Mouse (Mus musculus) embryonic facial prominence, embryonic 14.5 days (tissue): Measurements from ENCODE around the gene Fstl1. TPM values are rescaled to one million over a fixed set of nuclear protein-coding genes. Genes with fewer than 3 reads are reported as not detected.

Experiments used
- ATAC-seq: fragments of 200-750 bp; cut with Nextera tagmentation; 2 replicates; pipeline ENCODE4 v1.8.0; 2017; ENCODE audit warnings: low read depth, moderate number of reproducible peaks, moderate TSS enrichment
- DNase-seq: peaks from one replicate; pipeline ENCODE4 v3.0.0-alpha.2; 2015; ENCODE audit warnings: low spot score
- H3K27ac ChIP-seq: fragments of 300-500 bp; sonication (generic); replicated peaks from 2 replicates; pipeline ENCODE4 v1.5.1; 2014; ENCODE audit warnings: low read depth, mild to moderate bottlenecking, low read length, moderate library complexity
- H3K27me3 ChIP-seq: fragments of 300-500 bp; sonication (generic); replicated peaks from 2 replicates; pipeline ENCODE4 v1.6.1; 2014; ENCODE audit warnings: low read length; ENCODE audit not compliant: control insufficient read depth, insufficient read depth
- H3K36me3 ChIP-seq: fragments of 300-500 bp; sonication (generic); 2 replicates; pipeline ENCODE4 v1.6.1; 2014; ENCODE audit warnings: low read length, mixed read lengths; ENCODE audit not compliant: control insufficient read depth, insufficient read depth
- H3K4me1 ChIP-seq: fragments of 300-500 bp; sonication (generic); 2 replicates; pipeline ENCODE4 v1.6.1; 2014; ENCODE audit warnings: antibody characterized with exemption, low read length; ENCODE audit not compliant: control insufficient read depth, insufficient read depth
- H3K4me2 ChIP-seq: fragments of 300-500 bp; sonication (generic); 2 replicates; pipeline ENCODE4 v1.6.1; 2014; ENCODE audit warnings: low read depth, mild to moderate bottlenecking, low read length, moderate library complexity, mixed read lengths
- H3K4me3 ChIP-seq: fragments of 300-500 bp; sonication (generic); 2 replicates; pipeline ENCODE4 v1.5.1; 2014; ENCODE audit warnings: low read depth, mild to moderate bottlenecking, low read length
- H3K9ac ChIP-seq: fragments of 300-500 bp; sonication (generic); 2 replicates; pipeline ENCODE4 v1.6.1; 2014; ENCODE audit warnings: low read depth, mild to moderate bottlenecking, low read length, moderate library complexity, mixed read lengths
- H3K9me3 ChIP-seq: fragments of 300-500 bp; sonication (generic); 2 replicates; pipeline ENCODE4 v1.6.1; 2016; ENCODE audit warnings: low read length; ENCODE audit not compliant: control insufficient read depth
- WGBS: fragments of 180-500 bp; shearing (Covaris S2); extraction: QIAGEN DNeasy Blood & Tissue Kit; methylation state at CpG from one replicate; pipeline ENCODE4 v1.1.7; 2014; 5-methylcytosine and 5-hydroxymethylcytosine counted together
- polyA plus RNA-seq: library from polyadenylated mRNA; unstranded; fragments of >200 nt; fragmentation: Nextera tagmentation; extraction: Ambion mirVana; gene quantifications from 2 replicates; pipeline ENCODE4 v1.2.1, GENCODE M21; 2014

Fstl1 gene
- polyA plus RNA-seq, 1 experiment from 2014 or later: 833 TPM

GRCm38 (mm10) chr16:37807269-37807668 lies 30.6 kb downstream of the Fstl1 start:
- 0 out of 2 replicates have a peak, but pooled peaks have one; percentile 35 for ATAC-seq
- Histone ChIP-seq H3K36me3 (peaks cover 46% of the 10 kb centered on the region), H3K27ac (peak overlapping the region; percentile 65), H3K4me3 (no peak overlapping the region), H3K9ac (no peak overlapping the region), H3K9me3 (no peaks in the 10 kb centered on the region), H3K4me2 (no peak overlapping the region), H3K27me3 (no peaks in the 10 kb centered on the region), H3K4me1 (peaks cover 46% of the 10 kb centered on the region)
- DNase-seq: peak; percentile 58
- 42% methylated on average over 7 of the region's 8 CpGs for WGBS

GRCm38 (mm10) chr16:37808866-37809622 lies 32.4 kb downstream of the Fstl1 start:
- peak; percentile 32; the same call in 1 of the 2 replicates for ATAC-seq
- H3K4me1 ChIP-seq: peaks cover 59% of the 10 kb centered on the region

GRCm38 (mm10) chr16:37809623-37809992 lies 32.9 kb downstream of the Fstl1 start:
- WGBS: 56% methylated on average over 6 of the region's 6 CpGs
- peak overlapping the region; percentile 27 for H3K4me2 ChIP-seq

More at GRCm38 (mm10) chr16:37808866-37809622, 32.4 kb downstream of the Fstl1 start:
- peak overlapping the region; percentile 27 for H3K4me2 ChIP-seq
- no peak overlapping the region for H3K4me3 ChIP-seq
- WGBS: 29% methylated on average over 10 of the region's 10 CpGs
- H3K9me3 ChIP-seq: no peaks in the 10 kb centered on the region
- no peaks in the 10 kb centered on the region for H3K27me3 ChIP-seq
- peaks cover 32% of the 10 kb centered on the region for H3K36me3 ChIP-seq
- peak overlapping the region; percentile 83 for H3K27ac ChIP-seq
- DNase-seq: peak; percentile 89
- no peak overlapping the region for H3K9ac ChIP-seq

GRCm38 (mm10) chr16:37811874-37812273 lies 35.2 kb downstream of the Fstl1 start:
- Histone ChIP-seq H3K27me3 (no peaks in the 10 kb centered on the region), H3K9me3 (no peaks in the 10 kb centered on the region), H3K9ac (no peak overlapping the region), H3K27ac (0 out of 2 replicates have a peak overlapping the region, but pooled peaks have one; percentile 39), H3K4me2 (no peak overlapping the region), H3K4me1 (peaks cover 52% of the 10 kb centered on the region), H3K36me3 (peaks cover 34% of the 10 kb centered on the region), H3K4me3 (no peak overlapping the region)
- WGBS: 83% methylated on average over 8 of the region's 8 CpGs
- no peak for ATAC-seq
- DNase-seq: no peak

More at GRCm38 (mm10) chr16:37809623-37809992, 32.9 kb downstream of the Fstl1 start:
- no peak for ATAC-seq
- Histone ChIP-seq H3K4me3 (no peak overlapping the region), H3K36me3 (peaks cover 27% of the 10 kb centered on the region), H3K4me1 (peaks cover 62% of the 10 kb centered on the region), H3K9me3 (no peaks in the 10 kb centered on the region), H3K9ac (no peak overlapping the region), H3K27me3 (no peaks in the 10 kb centered on the region), H3K27ac (peak overlapping the region; percentile 83)
- DNase-seq: no peak

GRCm38 (mm10) chr16:37812474-37812886 lies 35.8 kb downstream of the Fstl1 start:
- peak; percentile 61 for DNase-seq
- H3K36me3 ChIP-seq: peaks cover 39% of the 10 kb centered on the region
- no peak overlapping the region for H3K4me2 ChIP-seq
- no peak overlapping the region for H3K4me3 ChIP-seq
- ATAC-seq: no peak
- H3K9ac ChIP-seq: no peak overlapping the region
- H3K9me3 ChIP-seq: no peaks in the 10 kb centered on the region
- peak overlapping the region; percentile 39; the same call in 1 of the 2 replicates for H3K27ac ChIP-seq
- H3K4me1 ChIP-seq: peaks cover 48% of the 10 kb centered on the region
- WGBS: 53% methylated on average over 9 of the region's 9 CpGs
- no peaks in the 10 kb centered on the region for H3K27me3 ChIP-seq

GRCm38 (mm10) chr16:37813691-37814382 lies 37.2 kb downstream of the Fstl1 start:
- WGBS: 36% methylated on average over 5 of the region's 5 CpGs
- H3K27ac ChIP-seq: peak overlapping the region; percentile 87
- H3K9ac ChIP-seq: no peak overlapping the region
- no peak overlapping the region for H3K4me3 ChIP-seq
- peaks cover 37% of the 10 kb centered on the region for H3K4me1 ChIP-seq
- no peaks in the 10 kb centered on the region for H3K9me3 ChIP-seq
- DNase-seq (no peak), ATAC-seq (0 out of 2 replicates have a peak, but pooled peaks have one; percentile 2)
- H3K27me3 ChIP-seq: no peaks in the 10 kb centered on the region
- H3K4me2 ChIP-seq: 0 out of 2 replicates have a peak overlapping the region, but pooled peaks have one; percentile 14
- peaks cover 48% of the 10 kb centered on the region for H3K36me3 ChIP-seq

- ATAC-seq: peak; percentile 97
- WGBS: 12% methylated on average over 7 of the region's 7 CpGs
- peaks cover 30% of the 10 kb centered on the region for H3K4me1 ChIP-seq
- H3K4me2 ChIP-seq: 0 out of 2 replicates have a peak overlapping the region, but pooled peaks have one; percentile 14
- H3K36me3 ChIP-seq: peaks cover 54% of the 10 kb centered on the region
- H3K27ac ChIP-seq: peak overlapping the region; percentile 86
- DNase-seq: peak; percentile 96
- peak overlapping the region; percentile 25; the same call in 1 of the 2 replicates for H3K9ac ChIP-seq
- no peaks in the 10 kb centered on the region for H3K27me3 ChIP-seq
- no peak overlapping the region for H3K4me3 ChIP-seq
- H3K9me3 ChIP-seq: no peaks in the 10 kb centered on the region
Measured at GRCm38 (mm10) chr16:37814383-37814971, 37.8 kb downstream of the Fstl1 start.

- WGBS: 92% methylated on average over 4 of the region's 4 CpGs
Measured at GRCm38 (mm10) chr16:37817986-37818385, 41.3 kb downstream of the Fstl1 start.

More at GRCm38 (mm10) chr16:37817986-37818385, 41.3 kb downstream of the Fstl1 start:
- ATAC-seq (no peak), DNase-seq (no peak)
- Histone ChIP-seq H3K4me3 (no peak overlapping the region), H3K4me2 (no peak overlapping the region), H3K4me1 (peaks cover 16% of the 10 kb centered on the region), H3K27me3 (no peaks in the 10 kb centered on the region), H3K9me3 (no peaks in the 10 kb centered on the region), H3K27ac (no peak overlapping the region), H3K9ac (no peak overlapping the region), H3K36me3 (peaks cover 74% of the 10 kb centered on the region)
